Mouse (Mus musculus) liver, embryonic 16.5 days (tissue): ENCODE measurements around the gene Hist1h3g. TPM values are rescaled to one million over a fixed set of nuclear protein-coding genes. Genes with fewer than 3 reads are reported as not detected.
"Not testable (repeated sequence)": the region's sequence is repeated elsewhere in the genome, so short reads cannot be mapped to it uniquely, and the experiment has no call there.

Experiments
- ATAC-seq: fragments of 200-750 bp; cut with Nextera tagmentation; 2 replicates; pipeline ENCODE4 v1.8.0; 2017; ENCODE audit warnings: low read depth, mild to moderate bottlenecking, moderate number of reproducible peaks, moderate library complexity
- H3K27ac ChIP-seq: fragments of 300-500 bp; sonication (generic); 2 replicates; pipeline ENCODE4 v1.5.1; 2014; ENCODE audit warnings: mild to moderate bottlenecking, low read length
- H3K27me3 ChIP-seq: fragments of 300-500 bp; sonication (generic); 2 replicates; pipeline ENCODE4 v1.6.1; 2014; ENCODE audit warnings: low read depth, low read length, mixed read lengths; ENCODE audit not compliant: control insufficient read depth, insufficient read depth
- H3K36me3 ChIP-seq: fragments of 300-500 bp; sonication (generic); 2 replicates; pipeline ENCODE4 v1.6.1; 2014; ENCODE audit warnings: mild to moderate bottlenecking; ENCODE audit not compliant: control insufficient read depth, insufficient read depth
- H3K4me1 ChIP-seq: fragments of 300-500 bp; sonication (generic); 2 replicates; pipeline ENCODE4 v1.6.1; 2014; ENCODE audit warnings: low read depth, low read length, mixed read lengths; ENCODE audit not compliant: control insufficient read depth
- H3K4me2 ChIP-seq: fragments of 300-500 bp; sonication (generic); 2 replicates; pipeline ENCODE4 v1.6.1; 2014; ENCODE audit warnings: low read depth, low read length, mixed read lengths
- H3K4me3 ChIP-seq: fragments of 300-500 bp; sonication (generic); 2 replicates; pipeline ENCODE4 v1.5.1; 2014; ENCODE audit warnings: low read depth, mild to moderate bottlenecking, low read length
- H3K9ac ChIP-seq: fragments of 300-500 bp; sonication (generic); 2 replicates; pipeline ENCODE4 v1.6.1; 2014; ENCODE audit warnings: low read depth, low read length
- H3K9me3 ChIP-seq: fragments of 300-500 bp; sonication (generic); replicated peaks from 2 replicates; pipeline ENCODE4 v1.6.1; 2016; ENCODE audit warnings: low read length; ENCODE audit not compliant: control insufficient read depth
- WGBS: fragments of 180-500 bp; shearing (Covaris S2); extraction: QIAGEN DNeasy Blood & Tissue Kit; methylation state at CpG from one replicate; pipeline ENCODE4 v1.1.7; 2014; ENCODE audit not compliant: insufficient replicate concordance; 5-methylcytosine and 5-hydroxymethylcytosine counted together
- polyA plus RNA-seq: library from polyadenylated mRNA; unstranded; fragments of >200 nt; fragmentation: Nextera tagmentation; extraction: Ambion mirVana; gene quantifications from 2 replicates; pipeline ENCODE4 v1.2.1, GENCODE M21; 2015

The Hist1h3g gene
- polyA plus RNA-seq, 1 experiment from 2014 or later = 11.0 TPM

DNA sequence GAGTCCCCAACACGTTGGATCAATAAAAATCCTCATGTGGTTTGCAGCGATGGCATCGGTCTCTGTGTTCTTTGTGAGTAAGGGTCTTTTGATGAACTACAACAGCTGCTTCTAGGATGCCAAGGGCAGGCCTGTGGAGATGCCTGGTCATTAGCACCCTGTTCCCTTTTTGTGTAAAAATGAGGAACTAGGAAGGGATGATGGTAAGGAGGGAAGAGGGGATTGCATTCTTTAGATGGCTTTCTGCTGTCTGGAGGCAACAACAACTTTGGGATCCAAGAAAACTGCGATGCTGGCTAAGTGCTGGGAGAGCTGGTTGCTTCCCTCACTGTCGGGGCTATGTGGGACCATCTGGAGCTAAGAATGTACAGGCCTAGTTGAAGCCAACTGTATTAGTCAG, 3.0 kb downstream of the Hist1h3g start:
- H3K4me2 ChIP-seq = peak overlapping the region; percentile 64; the same call in 1 of the 2 replicates
- peak overlapping the region; percentile 50; the same call in 1 of the 2 replicates for H3K4me3 ChIP-seq
- no peaks in the 10 kb centered on the region for H3K27me3 ChIP-seq
- H3K9me3 ChIP-seq = no peaks in the 10 kb centered on the region
- 70% methylated on average over 5 of the region's 5 CpGs for WGBS
- ATAC-seq = no peak
- peaks cover 20% of the 10 kb centered on the region for H3K4me1 ChIP-seq
- no peaks in the 10 kb centered on the region for H3K36me3 ChIP-seq
- H3K27ac ChIP-seq = peak overlapping the region; percentile 57
- peak overlapping the region; percentile 74; the same call in 1 of the 2 replicates for H3K9ac ChIP-seq

DNA sequence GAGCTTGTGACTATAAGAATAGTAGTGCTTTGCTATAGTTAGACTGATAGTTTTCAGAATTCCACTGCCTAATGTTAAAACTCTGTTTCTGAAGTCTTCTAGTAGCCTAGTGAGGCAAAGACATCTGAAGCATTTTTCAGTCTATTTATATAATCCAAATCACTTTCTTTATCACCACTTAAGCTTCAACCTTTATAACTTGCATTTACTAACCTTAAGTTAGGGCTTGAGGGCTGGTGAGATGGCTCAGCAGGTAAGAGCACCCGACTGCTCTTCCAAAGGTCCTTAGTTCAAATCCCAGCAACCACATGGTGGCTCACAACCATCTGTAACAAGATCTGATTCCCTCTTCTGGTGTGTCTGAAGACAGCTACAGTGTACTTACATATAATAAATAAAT, 4.6 kb downstream of the Hist1h3g start:
- 80% methylated on average over 1 of the region's 1 CpGs for WGBS

DNA sequence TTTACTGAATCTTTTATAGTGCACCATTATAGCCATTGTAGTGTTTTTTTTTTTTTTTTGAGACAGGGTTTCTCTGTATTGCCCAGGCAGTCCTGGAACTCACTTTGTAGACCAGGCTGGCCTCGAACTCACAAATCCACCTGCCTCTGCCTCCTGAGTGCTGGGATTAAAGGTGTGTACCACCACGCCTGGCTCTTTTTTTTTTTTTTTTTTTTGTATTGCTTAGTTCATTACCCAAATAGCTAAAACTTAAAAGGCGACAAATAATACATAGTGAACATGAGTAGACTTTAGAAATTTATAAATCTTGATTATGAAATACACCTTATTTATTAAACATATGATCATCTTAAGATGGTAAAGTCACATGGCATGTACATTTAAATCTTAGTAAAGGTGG, 6.3 kb downstream of the Hist1h3g start:
- peak overlapping the region; percentile 33 for H3K4me3 ChIP-seq
- H3K9ac ChIP-seq = peak overlapping the region; percentile 41; the same call in 1 of the 2 replicates
- no peaks in the 10 kb centered on the region for H3K36me3 ChIP-seq
- no peak for ATAC-seq
- 59% methylated on average over 3 of the region's 3 CpGs for WGBS
- peaks cover 19% of the 10 kb centered on the region for H3K4me1 ChIP-seq
- H3K27ac ChIP-seq = no peak overlapping the region
- H3K27me3 ChIP-seq = no peaks in the 10 kb centered on the region
- H3K9me3 ChIP-seq = no peaks in the 10 kb centered on the region
- H3K4me2 ChIP-seq = peak overlapping the region; percentile 53

More for the DNA sequence above, 4.6 kb downstream of the Hist1h3g start:
- not testable (repeated sequence) for H3K36me3 ChIP-seq, H3K4me2 ChIP-seq, H3K4me3 ChIP-seq, H3K27ac ChIP-seq, H3K9me3 ChIP-seq, H3K9ac ChIP-seq, H3K27me3 ChIP-seq, ATAC-seq
- H3K4me1 ChIP-seq = peaks cover 20% of the 10 kb centered on the region

DNA sequence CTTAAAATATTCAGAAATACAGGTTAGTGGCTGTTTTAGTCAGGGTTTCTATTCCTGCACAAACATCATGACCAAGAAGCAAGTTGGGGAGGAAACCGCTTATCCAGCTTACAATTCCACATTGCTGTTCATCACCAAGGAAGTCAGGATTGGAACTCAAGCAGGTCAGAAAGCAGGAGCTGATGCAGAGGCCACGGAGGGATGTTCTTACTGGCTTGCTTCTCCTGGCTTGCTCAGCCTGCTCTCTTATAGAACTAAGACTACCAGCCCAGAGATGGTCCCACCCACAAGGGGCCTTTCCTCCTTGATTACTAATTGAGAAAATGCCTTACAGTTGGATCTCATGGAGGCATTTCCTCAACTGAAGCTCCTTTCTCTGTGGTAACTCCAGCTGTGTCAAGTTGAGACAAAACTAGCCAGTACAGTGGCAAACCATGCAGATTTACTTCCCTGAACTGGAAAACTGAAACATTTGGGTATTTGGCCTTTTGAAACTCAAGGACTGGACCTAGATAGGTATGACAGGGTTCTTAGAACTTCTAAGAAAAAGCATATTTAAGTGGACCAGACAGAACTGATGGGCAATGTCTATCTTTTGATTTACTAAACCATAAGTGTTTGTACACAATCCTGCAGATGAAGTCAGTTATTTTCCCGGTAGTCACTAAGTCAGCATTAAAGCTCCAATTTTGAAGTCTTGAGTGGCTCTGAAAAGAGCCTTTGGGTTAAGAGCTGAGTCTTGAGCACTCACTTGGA, 7.2 kb downstream of the Hist1h3g start:
- H3K9me3 ChIP-seq, H3K36me3 ChIP-seq, H3K27me3 ChIP-seq, ATAC-seq: not testable (repeated sequence)
- Histone ChIP-seq H3K4me2 (peak overlapping the region; percentile 58), H3K27ac (peak overlapping the region; percentile 96), H3K4me3 (peak overlapping the region; percentile 67), H3K4me1 (peaks cover 12% of the 10 kb centered on the region), H3K9ac (peak overlapping the region; percentile 81)
- WGBS = 7% methylated on average over 3 of the region's 3 CpGs

DNA sequence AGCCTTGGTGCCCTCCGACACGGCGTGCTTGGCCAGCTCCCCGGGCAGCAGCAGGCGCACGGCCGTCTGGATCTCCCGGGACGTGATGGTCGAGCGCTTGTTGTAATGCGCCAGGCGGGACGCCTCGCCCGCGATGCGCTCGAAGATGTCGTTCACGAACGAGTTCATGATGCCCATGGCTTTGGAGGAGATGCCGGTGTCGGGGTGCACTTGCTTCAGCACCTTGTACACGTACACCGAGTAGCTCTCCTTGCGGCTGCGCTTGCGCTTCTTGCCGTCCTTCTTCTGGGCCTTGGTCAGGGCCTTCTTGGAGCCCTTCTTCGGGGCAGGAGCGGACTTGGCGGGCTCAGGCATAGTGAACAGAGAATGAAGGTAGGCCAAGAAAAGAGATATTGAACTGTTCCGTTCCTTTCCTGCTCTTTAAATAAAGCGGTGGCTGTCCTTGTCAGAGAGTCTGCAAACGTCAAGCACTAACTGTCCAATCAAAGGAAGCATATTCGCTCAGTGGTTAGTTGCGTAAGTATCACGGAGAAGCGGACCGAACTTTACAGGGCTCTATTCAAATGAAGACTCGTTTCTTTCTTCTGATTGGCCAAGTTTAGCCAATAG, 7.9 kb downstream of the Hist1h3g start, which contains the start of gene Hist1h2bh:
Gene Hist1h2bh, minus strand, starts transcription at position 394 of the 609 bp plus-strand sequence.
- Histone ChIP-seq H3K4me2 (peak within 1 kb of the TSS; percentile 92), H3K4me3 (peak within 1 kb of the TSS; percentile 67), H3K9ac (peak within 1 kb of the TSS; percentile 81), H3K27ac (peak within 1 kb of the TSS; percentile 99)
- not testable (repeated sequence) for H3K9me3 ChIP-seq, H3K27me3 ChIP-seq, H3K4me1 ChIP-seq, H3K36me3 ChIP-seq
- 0% methylated on average over 34 of the region's 42 CpGs for WGBS
- ATAC-seq = peak; percentile 88

DNA sequence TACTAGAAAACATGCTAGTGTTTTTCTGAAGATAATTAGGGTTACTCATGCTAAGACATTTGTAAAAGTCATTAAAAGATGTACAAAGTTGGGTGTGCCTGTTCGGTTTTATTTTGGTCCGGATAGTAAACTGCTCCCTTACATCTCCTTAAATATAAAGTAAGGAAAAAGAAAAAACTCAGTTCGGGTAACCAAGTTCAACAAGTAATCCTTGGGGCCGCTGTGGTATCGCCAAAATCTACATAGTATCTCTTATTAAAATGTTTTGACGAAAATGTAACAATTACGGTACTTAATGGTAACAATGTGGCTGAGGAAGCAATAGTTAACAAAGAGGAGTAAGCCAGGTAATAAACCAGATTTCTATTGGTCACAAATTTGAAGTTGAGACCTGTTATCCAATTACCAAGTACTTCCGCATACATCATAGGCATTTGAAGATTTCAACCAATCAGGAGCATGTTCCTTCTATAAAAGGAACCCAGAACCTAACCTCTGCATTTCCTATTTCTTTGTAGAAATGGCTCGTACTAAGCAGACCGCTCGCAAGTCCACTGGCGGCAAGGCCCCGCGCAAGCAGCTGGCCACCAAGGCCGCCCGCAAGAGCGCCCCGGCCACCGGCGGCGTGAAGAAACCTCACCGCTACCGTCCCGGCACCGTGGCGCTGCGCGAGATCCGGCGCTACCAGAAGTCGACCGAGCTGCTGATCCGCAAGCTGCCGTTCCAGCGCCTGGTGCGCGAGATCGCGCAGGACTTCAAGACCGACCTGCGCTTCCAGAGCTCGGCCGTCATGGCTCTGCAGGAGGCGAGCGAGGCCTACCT, 9.0 kb downstream of the Hist1h3g start, which contains the start of gene Hist1h3f:
Gene Hist1h3f, plus strand, starts transcription at position 88 of the 822 bp plus-strand sequence.
- Histone ChIP-seq H3K9ac (peak within 1 kb of the TSS; percentile 81), H3K36me3 (no peaks in the 10 kb centered on the region), H3K9me3 (no peaks in the 10 kb centered on the region), H3K4me1 (peaks cover 7% of the 10 kb centered on the region), H3K4me3 (peak within 1 kb of the TSS; percentile 67), H3K27ac (peak within 1 kb of the TSS; percentile 99), H3K4me2 (peak within 1 kb of the TSS; percentile 92), H3K27me3 (no peaks in the 10 kb centered on the region)
- 0% methylated on average over 23 of the region's 45 CpGs for WGBS
- peak; percentile 78 for ATAC-seq

DNA sequence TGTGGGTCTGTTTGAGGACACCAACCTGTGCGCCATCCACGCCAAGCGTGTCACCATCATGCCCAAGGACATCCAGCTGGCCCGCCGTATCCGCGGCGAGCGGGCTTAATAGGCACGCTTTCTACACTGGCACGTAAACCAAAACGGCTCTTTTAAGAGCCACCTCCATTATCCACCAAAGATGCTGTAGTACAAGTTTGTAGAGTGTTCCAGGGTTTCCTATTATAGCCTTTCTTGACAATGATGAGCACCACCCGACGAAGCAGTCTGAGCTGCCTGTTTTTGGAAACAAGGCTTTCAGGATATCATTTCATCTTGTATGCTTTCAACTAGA, 9.5 kb downstream of the Hist1h3g start:
- peak; percentile 2; the same call in 1 of the 2 replicates for ATAC-seq
- not testable (repeated sequence) for H3K4me1 ChIP-seq, H3K9me3 ChIP-seq, H3K36me3 ChIP-seq, H3K27me3 ChIP-seq
- 0% methylated on average over 14 of the region's 14 CpGs for WGBS
- H3K4me2 ChIP-seq = peak overlapping the region; percentile 44
- peak overlapping the region; percentile 47 for H3K9ac ChIP-seq
- H3K4me3 ChIP-seq = peak overlapping the region; percentile 60
- peak overlapping the region; percentile 99 for H3K27ac ChIP-seq

DNA sequence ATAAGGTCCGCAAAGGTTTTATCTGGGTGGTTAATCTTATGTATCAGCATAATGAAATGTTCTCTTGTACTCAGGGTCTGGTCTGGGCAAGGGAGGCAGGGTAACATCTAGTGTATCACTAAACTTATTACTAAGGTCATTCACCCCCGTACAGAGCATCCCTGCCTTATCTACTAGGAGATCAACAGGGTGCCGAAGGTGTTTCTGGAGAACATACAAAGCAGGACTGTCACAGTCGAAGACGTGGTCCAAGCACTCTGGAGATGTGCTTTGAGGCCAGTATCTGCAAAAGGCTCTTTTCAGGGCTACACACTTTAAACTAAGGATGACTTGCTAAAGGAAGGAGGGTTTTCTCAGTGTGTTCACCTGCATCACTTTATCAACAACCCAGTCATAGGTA, 11.5 kb downstream of the Hist1h3g start:
- H3K4me2 ChIP-seq = no peak overlapping the region
- H3K4me3 ChIP-seq = 0 out of 2 replicates have a peak overlapping the region, but pooled peaks have one; percentile 7
- no peak for ATAC-seq
- H3K9ac ChIP-seq = no peak overlapping the region
- peak overlapping the region; percentile 20; the same call in 1 of the 2 replicates for H3K27ac ChIP-seq
- no peaks in the 10 kb centered on the region for H3K9me3 ChIP-seq
- H3K4me1 ChIP-seq = peaks cover 5% of the 10 kb centered on the region; the same call in 1 of the 2 replicates
- WGBS = 71% methylated on average over 5 of the region's 5 CpGs
- H3K36me3 ChIP-seq = no peaks in the 10 kb centered on the region
- no peaks in the 10 kb centered on the region for H3K27me3 ChIP-seq
